11 mouse cellular contexts compared by ENCODE assay signal in genomic region chrX:99291965-99292364, GRCm38 (mm10).
DNase-seq lines count a peak whose midpoint lies in the region; ATAC-seq and TF ChIP-seq lines count a peak whose summit lies in the region.
"Had no signal": no experiment of that assay in that cellular context is flagged by ENCODE, and none has a peak within 500 bp of the region (broad histone marks: within the 10 kb centered on the region; RNA-seq: fewer than 3 reads in every experiment).

No protein-coding gene starts in this region.

- peaks cover 83% of the 10 kb centered on the region for H3K27me3 ChIP-seq in kidney, embryonic 15.5 days
- peaks cover 100% of the 10 kb centered on the region for H3K27me3 ChIP-seq in limb, embryonic 10.5 days (ENCODE audit: low read depth, poor library complexity, severe bottlenecking)

- no peaks in the 10 kb centered on the region for H3K9me3 ChIP-seq in kidney, embryonic 15.5 days (replicated peaks)
- H3K9me3 ChIP-seq in limb, embryonic 10.5 days (replicated peaks): no peaks in the 10 kb centered on the region

- intact Hi-C loops in gastrocnemius, adult 2 months (cut with DNase I): loop anchor here (5.0 kb wide), 1 partner anchor 155 kb away; the partner anchor contains the start of gene Efnb1
- intact Hi-C loops in gastrocnemius, postnatal 36 days (cut with DNase I): no loop called here
- intact Hi-C loops in left cerebral cortex, adult 2 months (cut with DNase I): no loop called here

- no peak for DNase-seq in gastrocnemius, adult 2 months
- no peak for DNase-seq in gastrocnemius, postnatal 36 days
- DNase-seq in kidney, adult 18-20 months: no peak
- DNase-seq in limb, embryonic 10.5 days (ENCODE audit: low spot score): no peak
- DNase-seq in embryo, embryonic 9.5 days (ENCODE audit: extremely low spot score): no peak
- no peak for DNase-seq in left cerebral cortex, adult 2 months (ENCODE audit: extremely low spot score in 1 of 2, low spot score in 2 of 2)
- DNase-seq: cerebellum, adult 18-20 months; layer of hippocampus, postnatal 36 days had no signal

- H3K4me2 ChIP-seq in kidney, embryonic 15.5 days: no peak overlapping the region

- TF ChIP-seq CTCF in gastrocnemius, adult 2 months (IDR thresholded peaks at IDR 0.05): no peak
- TF ChIP-seq CTCF in left cerebral cortex, adult 2 months (IDR thresholded peaks at IDR 0.05): no peak

- H3K27ac ChIP-seq in gastrocnemius, adult 2 months: peak overlapping the region; percentile 53
- peak overlapping the region; percentile 88 for H3K27ac ChIP-seq in kidney, embryonic 15.5 days
- peak overlapping the region; percentile 91 for H3K27ac ChIP-seq in brown adipose tissue, adult 24 weeks (replicated peaks; ENCODE audit: low read depth, low read length)
- H3K27ac ChIP-seq in limb, embryonic 10.5 days: peak overlapping the region; percentile 53; the same call in 1 of the 2 replicates
- no peak overlapping the region for H3K27ac ChIP-seq in left cerebral cortex, adult 2 months

- peak; percentile 67 for ATAC-seq in kidney, embryonic 15.5 days (replicated peaks; ENCODE audit: low FRiP score)
- ATAC-seq: inflammation-experienced regulatory T-cells, adult 6 months had no signal

- peaks cover 44% of the 10 kb centered on the region for H3K4me1 ChIP-seq in kidney, embryonic 15.5 days
- H3K4me1 ChIP-seq in brown adipose tissue, adult 24 weeks (ENCODE audit: control insufficient read depth, insufficient read depth, insufficient read length, low read length): peaks cover 29% of the 10 kb centered on the region
- H3K4me1 ChIP-seq in limb, embryonic 10.5 days: peaks cover 15% of the 10 kb centered on the region

- no peak overlapping the region for H3K4me3 ChIP-seq in gastrocnemius, adult 2 months
- H3K4me3 ChIP-seq in kidney, embryonic 15.5 days (replicated peaks): no peak overlapping the region
- no peak overlapping the region for H3K4me3 ChIP-seq in brown adipose tissue, adult 24 weeks (ENCODE audit: insufficient read depth, low read depth, low read length)
- H3K4me3 ChIP-seq in limb, embryonic 10.5 days: no peak overlapping the region
- H3K4me3 ChIP-seq in left cerebral cortex, adult 2 months: no peak overlapping the region

- WGBS in kidney, embryonic 15.5 days: 42% methylated on average over 5 of the region's 5 CpGs
- WGBS in limb, embryonic 10.5 days: 35% methylated on average over 5 of the region's 5 CpGs

- H3K36me3 ChIP-seq in kidney, embryonic 15.5 days: no peaks in the 10 kb centered on the region
- no peaks in the 10 kb centered on the region for H3K36me3 ChIP-seq in limb, embryonic 10.5 days

- H3K9ac ChIP-seq in kidney, embryonic 15.5 days: no peak overlapping the region
